Mouse (Mus musculus): Measurements from ENCODE around the gene Hist1h3d.
"Not testable (repeated sequence)": the region's sequence is repeated elsewhere in the genome, so short reads cannot be mapped to it uniquely, and the experiment has no call there.

Gene Hist1h3d

DNA sequence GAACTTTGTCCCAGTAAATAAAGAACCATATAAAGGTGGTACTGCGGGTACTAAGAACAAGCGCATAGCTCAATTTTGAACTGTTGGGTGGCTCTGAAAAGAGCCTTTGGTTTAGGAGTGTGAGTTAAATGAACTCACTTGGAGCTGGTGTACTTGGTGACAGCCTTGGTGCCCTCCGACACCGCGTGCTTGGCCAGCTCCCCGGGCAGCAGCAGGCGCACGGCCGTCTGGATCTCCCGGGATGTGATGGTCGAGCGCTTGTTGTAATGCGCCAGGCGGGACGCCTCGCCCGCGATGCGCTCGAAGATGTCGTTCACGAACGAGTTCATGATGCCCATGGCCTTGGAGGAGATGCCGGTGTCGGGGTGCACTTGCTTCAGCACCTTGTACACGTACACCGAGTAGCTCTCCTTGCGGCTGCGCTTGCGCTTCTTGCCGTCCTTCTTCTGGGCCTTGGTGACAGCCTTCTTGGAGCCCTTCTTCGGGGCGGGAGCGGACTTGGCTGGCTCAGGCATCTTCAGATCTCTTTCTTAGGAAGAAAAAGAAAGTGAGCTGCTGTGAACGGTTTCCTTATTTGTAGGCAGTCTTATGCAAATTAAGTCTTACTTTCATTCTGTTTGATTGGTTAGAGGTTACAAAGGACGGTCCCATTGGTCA lies 10.0 kb downstream of the Hist1h3d start:
- not testable (repeated sequence) for DNase-seq (ENCODE audit: low spot score)

GRCm38 (mm10) chr13:23586099-23586939 lies 10.8 kb downstream of the Hist1h3d start:
- no peak for DNase-seq (ENCODE audit: low spot score)

DNA sequence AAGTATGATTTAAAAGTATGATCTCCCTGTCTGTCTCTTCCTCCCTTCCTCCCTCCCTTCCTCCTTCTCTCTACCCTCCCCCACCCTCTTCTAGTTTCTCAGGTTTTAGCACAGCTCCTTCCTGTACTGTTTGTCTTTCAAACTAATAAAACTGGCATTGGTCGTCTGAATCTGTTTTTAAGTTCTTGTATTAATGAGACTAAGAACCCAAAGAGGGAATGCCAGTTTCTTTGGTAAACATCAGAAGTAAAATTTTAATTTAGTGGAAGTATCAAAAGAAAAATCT lies 11.3 kb downstream of the Hist1h3d start:
- no peak for DNase-seq (ENCODE audit: low spot score)

DNA sequence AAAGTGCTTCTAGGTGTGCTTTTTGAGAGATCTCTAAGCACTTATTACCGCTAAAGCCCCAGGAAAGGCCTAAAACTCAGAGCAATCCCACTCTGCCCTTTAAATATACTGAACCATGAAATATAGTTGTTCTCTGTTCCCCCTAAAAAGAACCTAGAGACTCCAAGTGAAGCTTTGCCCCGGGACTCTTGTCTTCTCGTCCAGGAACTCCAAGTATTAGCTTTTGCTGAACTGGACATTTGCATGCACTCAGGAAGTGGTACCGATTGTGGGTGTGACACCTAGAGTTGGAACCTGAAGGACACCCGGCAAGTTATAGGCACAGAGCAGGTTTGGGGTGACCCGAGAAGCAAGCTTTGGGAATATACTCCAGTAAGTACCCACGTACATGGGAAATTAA lies 15.6 kb downstream of the Hist1h3d start:
- DNase-seq (ENCODE audit: low spot score), result no peak

- DNase-seq (ENCODE audit: low spot score), result not testable (repeated sequence)
Observed at GRCm38 (mm10) chr13:23591886-23592285, 16.3 kb downstream of the Hist1h3d start.

DNA sequence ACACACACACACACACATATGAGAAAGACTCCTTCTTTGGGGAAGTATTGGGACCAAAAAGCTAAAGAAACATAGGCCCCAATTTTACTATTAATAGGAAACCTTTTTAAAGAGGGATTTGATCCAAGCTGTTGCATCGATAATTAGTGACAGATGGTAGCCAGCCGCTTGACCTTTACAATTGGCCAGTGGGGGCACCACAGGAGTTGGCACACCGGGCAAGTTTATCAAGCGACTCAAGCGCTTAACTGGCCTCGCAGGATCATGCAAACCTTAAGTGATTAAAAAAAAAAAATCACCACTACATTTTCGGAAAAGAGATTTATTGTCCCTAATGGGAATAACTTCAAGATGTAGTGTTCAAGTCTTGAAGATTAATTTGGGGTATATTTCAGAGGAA lies 17.1 kb downstream of the Hist1h3d start:
- no peak for DNase-seq (ENCODE audit: low spot score)

DNA sequence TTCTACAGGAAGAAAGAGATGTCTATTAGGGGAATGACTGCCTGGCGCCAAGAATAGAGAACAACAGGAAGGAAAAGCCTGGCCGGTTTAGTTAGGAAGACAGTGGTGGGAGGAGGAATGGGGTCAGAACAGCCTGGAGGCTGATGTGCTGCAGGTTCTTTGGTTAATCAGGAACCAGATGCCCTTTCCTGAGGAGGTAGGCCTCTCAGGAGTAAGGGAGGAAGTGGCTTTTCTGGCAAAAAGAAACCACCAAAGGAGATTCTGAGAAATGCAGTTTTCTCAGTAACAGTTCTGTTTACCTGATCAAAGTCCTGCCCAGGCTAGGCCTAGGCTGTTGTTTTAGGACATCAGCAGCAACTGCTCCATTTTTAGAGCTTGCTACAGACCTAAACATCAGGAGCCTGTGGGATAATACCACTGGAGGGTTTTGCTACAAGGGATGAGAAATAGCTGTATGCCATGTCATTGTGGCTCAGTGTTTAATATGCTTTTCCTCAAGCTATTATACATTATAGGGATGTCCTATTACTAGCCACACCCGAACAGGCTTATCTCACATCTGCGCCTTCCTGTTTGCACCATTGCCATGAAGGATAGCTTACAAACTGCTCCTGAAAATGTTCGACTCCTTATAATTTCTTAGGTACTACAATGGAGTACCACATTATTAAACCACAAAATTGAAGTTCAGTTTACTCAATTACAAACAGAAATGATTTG lies 17.6 kb downstream of the Hist1h3d start:
- no peak for DNase-seq (ENCODE audit: low spot score)

DNA sequence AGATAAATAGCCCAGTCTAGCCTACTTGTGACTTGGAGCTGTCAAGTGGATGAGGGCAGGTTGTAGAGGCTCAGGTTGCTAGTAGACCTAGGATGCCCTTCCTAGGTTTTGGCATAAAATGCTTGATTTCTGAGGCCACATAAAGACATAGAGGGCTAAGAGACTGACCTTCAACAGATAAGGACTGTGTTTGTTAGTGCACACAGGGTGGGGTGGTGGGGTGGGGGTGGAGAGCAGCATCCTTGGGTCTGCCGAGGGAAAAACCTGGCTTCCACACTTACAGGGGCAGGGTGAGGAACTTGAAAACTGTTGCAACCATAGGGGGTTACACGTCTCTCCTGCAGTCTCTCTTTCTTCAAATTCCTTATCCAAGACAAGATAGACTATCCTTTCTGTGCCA lies 19.6 kb downstream of the Hist1h3d start:
- DNase-seq (ENCODE audit: low spot score), result no peak

DNA sequence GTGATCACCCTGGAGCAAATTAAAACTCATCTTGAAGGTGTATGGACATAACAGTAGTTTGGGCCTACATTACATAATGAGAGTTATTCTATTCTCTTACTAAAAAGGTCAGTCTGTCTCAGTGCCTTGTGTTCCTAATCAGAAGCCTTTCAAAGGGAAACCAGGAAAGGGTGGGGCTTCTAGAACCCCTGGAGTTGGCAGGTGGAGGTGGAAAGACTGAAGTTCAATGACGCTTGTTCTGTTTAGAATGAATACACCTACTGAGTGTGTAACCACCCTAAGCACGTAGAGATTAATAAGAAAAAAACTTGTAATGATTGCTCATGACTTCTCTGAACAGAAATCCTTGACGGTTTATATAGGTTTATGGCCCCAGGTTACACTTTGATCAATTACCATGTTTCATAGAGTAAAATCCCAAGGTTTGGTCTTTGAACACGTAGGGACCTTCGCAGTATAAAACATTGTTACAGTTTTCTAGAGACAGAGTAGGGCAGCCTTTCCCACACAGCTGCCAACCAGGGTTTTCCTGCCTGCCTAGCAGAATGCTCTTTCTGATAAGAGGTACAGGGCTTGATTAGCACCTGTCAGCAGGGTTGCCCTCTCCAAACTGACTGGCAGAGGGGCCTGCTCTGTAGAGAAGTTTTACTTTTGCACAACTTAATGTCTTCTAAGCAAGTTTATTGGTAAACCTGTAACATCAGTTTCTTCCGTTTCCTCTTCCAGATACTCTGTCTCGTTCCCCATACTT lies 20.2 kb downstream of the Hist1h3d start:
- DNase-seq (ENCODE audit: low spot score), result no peak

DNA sequence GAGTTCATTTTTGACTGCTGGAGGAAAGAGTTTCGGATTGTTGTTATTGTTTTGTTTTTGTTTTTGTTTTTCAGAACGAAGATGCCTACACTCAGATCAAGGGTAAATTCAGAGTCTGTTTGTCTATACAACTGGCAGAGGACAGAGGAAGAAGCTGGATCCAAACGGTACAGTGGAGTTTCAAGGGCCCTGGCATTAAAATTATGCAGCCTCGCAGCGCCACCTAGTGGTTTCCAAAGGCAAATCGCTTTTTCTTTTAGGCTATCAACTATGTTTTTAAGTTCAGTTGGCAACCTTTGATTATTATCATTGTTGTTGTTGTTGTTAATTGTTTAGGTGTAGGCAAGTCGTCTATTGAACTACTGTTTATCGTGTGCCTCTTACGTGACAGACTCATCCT lies 22.4 kb downstream of the Hist1h3d start:
- DNase-seq (ENCODE audit: low spot score), result peak; percentile 40

GRCm38 (mm10) chr13:23603182-23603699 lies 27.7 kb downstream of the Hist1h3d start:
- no peak for DNase-seq (ENCODE audit: low spot score)

DNA sequence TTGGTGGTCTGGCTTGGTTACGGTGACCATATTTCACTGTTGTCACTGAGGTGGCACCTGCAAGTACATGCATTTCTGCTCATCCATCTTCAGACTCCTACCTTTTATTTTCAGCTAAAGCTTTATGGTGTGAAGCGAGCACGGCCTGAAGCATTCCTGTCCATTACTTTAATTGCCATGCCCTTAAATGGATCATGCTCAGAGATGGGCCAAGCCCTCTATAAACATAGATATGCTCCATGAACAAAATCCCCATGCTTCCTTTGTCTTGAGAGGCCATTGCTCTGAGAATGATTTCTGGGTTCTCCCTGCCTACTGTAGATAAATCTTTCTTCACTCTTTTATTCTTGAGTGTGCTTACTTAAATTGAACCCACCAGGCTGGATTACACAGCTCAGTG lies 28.9 kb downstream of the Hist1h3d start:
- no peak for DNase-seq (ENCODE audit: low spot score)

- DNase-seq (ENCODE audit: low spot score), result no peak
Observed at GRCm38 (mm10) chr13:23605052-23605451, 29.5 kb downstream of the Hist1h3d start.

DNA sequence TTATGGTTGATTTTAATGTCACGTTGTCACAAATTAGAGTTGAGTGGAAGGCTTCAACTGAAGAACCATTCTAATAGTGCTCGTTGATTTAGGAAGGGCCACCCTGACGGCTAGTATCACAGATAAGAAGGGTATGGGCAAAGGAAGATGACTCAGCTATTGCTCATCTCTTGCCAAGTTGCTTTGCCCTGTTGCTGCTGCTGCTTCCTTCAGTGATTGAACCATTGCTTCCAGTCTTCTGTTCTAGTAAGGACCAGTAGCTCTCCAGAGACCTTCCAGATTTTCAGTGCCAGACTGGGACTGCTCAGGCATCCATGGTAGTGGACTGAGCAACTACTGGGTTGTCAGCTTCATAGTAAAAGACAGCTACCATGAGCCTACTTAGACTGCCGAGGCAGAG lies 33.6 kb downstream of the Hist1h3d start:
- DNase-seq (ENCODE audit: low spot score), result no peak

DNA sequence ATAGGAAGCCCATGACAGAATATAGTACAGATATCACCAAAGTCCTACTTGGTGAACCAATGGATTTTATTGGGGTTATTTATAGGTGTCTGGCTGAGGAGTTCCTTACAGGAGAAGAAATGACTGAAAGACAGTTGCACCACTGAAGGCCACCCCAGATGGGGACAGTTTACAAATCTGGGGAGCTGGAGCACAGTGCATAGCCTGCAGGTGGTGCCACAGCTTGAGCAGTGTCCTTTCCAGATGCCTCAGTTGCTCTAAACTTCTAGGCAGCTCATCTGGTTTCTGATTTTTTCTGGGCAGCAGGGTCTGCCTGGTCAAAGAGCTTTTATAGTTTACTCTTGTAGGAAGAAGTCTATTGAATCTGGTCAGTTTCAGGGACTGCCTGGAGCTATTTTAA lies 34.3 kb downstream of the Hist1h3d start:
- no peak for DNase-seq (ENCODE audit: low spot score)

- DNase-seq (ENCODE audit: low spot score), result no peak
Observed at GRCm38 (mm10) chr13:23610393-23610792, 34.8 kb downstream of the Hist1h3d start.

DNA sequence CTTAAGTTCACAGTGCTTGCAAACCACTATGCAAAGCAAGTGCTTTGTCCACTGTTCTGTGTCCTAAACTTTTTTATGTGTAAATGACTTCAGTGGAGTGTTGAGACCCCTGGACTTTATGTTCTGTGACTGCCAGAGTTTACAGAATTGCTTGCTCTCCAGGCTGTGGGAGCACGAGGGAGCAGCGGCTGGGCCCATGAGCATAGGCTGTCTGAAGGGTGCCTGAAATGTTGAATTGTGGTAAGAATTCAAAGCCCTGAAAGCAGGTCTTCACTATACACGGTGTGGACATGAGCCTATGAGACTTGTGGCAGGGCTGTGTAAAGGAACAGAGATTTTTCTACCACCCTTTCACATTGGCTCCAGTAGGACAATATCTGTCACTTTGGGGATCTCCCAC lies 36.1 kb downstream of the Hist1h3d start:
- no peak for DNase-seq (ENCODE audit: low spot score)

DNA sequence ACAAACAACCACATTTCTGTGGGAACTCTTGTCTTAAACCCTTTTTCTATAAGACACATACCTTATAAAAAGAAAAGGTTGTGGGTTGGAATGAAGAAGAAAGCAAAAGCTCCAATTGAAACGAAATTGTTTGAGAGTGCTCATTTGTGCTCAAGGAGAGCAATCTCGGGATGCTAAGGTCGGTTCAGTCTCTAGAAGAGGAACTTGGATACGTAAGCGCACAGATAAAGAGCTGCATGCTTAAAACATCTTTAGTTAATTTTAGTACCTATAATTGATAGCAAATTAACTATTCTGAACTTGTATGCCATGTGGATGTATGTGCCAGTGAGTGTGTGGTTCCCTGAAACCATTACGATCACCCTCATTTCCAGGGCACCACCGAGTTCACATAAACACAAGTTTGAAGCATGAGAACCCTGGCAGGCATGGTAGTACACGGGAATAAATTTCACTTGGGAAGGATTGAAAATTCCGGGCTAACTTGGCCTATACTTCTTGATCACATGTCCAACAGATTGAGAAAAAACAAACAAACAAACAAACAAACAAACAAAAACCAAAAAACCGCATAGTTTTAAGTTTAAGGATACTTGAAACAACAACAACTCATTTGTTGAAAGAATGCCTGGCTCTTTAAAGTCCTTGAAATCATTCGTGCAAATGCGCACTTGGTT lies 44.6 kb downstream of the Hist1h3d start:
- DNase-seq (ENCODE audit: low spot score), result no peak

- DNase-seq (ENCODE audit: low spot score), result no peak
Observed at GRCm38 (mm10) chr13:23620733-23621531, 45.4 kb downstream of the Hist1h3d start, which contains the start of gene Hist1h2be. TSS of gene Hist1h2be (minus strand) at chr13:23621124.

- DNase-seq (ENCODE audit: low spot score), result no peak
Observed at GRCm38 (mm10) chr13:23621532-23622174, 46.1 kb downstream of the Hist1h3d start.

Measured in urinary bladder, postnatal 10 days (tissue).